Mouse (Mus musculus) heart, postnatal 0 days (tissue): Measurements from ENCODE around the gene Gm45213. TPM values are rescaled to one million over a fixed set of nuclear protein-coding genes. Genes with fewer than 3 reads are reported as not detected.
A peak's percentile ranks its signal among the peaks of the same experiment; 100 is the strongest.

ENCODE experiments used
- ATAC-seq: fragments of 200-750 bp; cut with Nextera tagmentation; 2 replicates; pipeline ENCODE4 v1.8.0; 2017; ENCODE audit warnings: low read depth, moderate number of reproducible peaks, moderate library complexity; ENCODE audit not compliant: insufficient read depth
- DNase-seq: peaks from one replicate; pipeline ENCODE4 v3.0.0-alpha.2; 2016; ENCODE audit warnings: low spot score
- H3K27ac ChIP-seq: fragments of 300-500 bp; sonication (generic); 2 replicates; pipeline ENCODE4 v1.5.1; 2014; ENCODE audit warnings: low read depth, mild to moderate bottlenecking
- H3K27me3 ChIP-seq: fragments of 300-500 bp; sonication (generic); 2 replicates; pipeline ENCODE4 v1.6.1; 2014; ENCODE audit warnings: low read length, mixed read lengths; ENCODE audit not compliant: control insufficient read depth, insufficient read depth
- H3K36me3 ChIP-seq: fragments of 300-500 bp; sonication (generic); replicated peaks from 2 replicates; pipeline ENCODE4 v1.6.1; 2014; ENCODE audit warnings: low read length, mixed read lengths; ENCODE audit not compliant: control insufficient read depth, insufficient read depth
- H3K4me1 ChIP-seq: fragments of 300-500 bp; sonication (generic); 2 replicates; pipeline ENCODE4 v1.6.1; 2014; ENCODE audit warnings: antibody characterized with exemption; ENCODE audit not compliant: control insufficient read depth, insufficient read depth
- H3K4me2 ChIP-seq: fragments of 300-500 bp; sonication (generic); 2 replicates; pipeline ENCODE4 v1.6.1; 2014; ENCODE audit warnings: low read depth, mild to moderate bottlenecking, low read length, moderate library complexity
- H3K4me3 ChIP-seq: fragments of 300-500 bp; sonication (generic); 2 replicates; pipeline ENCODE4 v1.5.1; 2014; ENCODE audit warnings: low read depth, low read length
- H3K9ac ChIP-seq: fragments of 300-500 bp; sonication (generic); replicated peaks from 2 replicates; pipeline ENCODE4 v1.6.1; 2014; ENCODE audit warnings: low read depth, low read length, mixed read lengths
- H3K9me3 ChIP-seq: fragments of 300-500 bp; sonication (generic); replicated peaks from 2 replicates; pipeline ENCODE4 v1.6.1; 2016; ENCODE audit warnings: low read length; ENCODE audit not compliant: control insufficient read depth
- CTCF ChIP-seq: IDR thresholded peaks from 2 replicates; pipeline ENCODE4 v1.5.1; 2016; ENCODE audit warnings: antibody characterized with exemption, control low read depth, low read depth
- EP300 ChIP-seq: IDR thresholded peaks from 2 replicates; pipeline ENCODE4 v1.6.1; 2016; ENCODE audit warnings: antibody characterized with exemption, low read depth
- WGBS: fragments of 180-500 bp; shearing (Covaris S2); extraction: QIAGEN DNeasy Blood & Tissue Kit; methylation state at CpG from one replicate; pipeline ENCODE4 v1.1.7; 2014; 5-methylcytosine and 5-hydroxymethylcytosine counted together
- polyA plus RNA-seq: library from polyadenylated mRNA; unstranded; fragments of >200 nt; fragmentation: Nextera tagmentation; extraction: Ambion mirVana; gene quantifications from 2 replicates; pipeline ENCODE4 v1.2.1, GENCODE M21; 2015
- total RNA-seq: library from RNA; depleted of rRNA; stranded (reverse); fragments of >200 nt; gene quantifications from 2 replicates; pipeline ENCODE4 v1.2.3, GENCODE M21; 2014; ENCODE audit warnings: low replicate concordance

Gm45213 gene
- total and polyA plus RNA-seq, 2 experiments from 2014 or later: not detected

DNA sequence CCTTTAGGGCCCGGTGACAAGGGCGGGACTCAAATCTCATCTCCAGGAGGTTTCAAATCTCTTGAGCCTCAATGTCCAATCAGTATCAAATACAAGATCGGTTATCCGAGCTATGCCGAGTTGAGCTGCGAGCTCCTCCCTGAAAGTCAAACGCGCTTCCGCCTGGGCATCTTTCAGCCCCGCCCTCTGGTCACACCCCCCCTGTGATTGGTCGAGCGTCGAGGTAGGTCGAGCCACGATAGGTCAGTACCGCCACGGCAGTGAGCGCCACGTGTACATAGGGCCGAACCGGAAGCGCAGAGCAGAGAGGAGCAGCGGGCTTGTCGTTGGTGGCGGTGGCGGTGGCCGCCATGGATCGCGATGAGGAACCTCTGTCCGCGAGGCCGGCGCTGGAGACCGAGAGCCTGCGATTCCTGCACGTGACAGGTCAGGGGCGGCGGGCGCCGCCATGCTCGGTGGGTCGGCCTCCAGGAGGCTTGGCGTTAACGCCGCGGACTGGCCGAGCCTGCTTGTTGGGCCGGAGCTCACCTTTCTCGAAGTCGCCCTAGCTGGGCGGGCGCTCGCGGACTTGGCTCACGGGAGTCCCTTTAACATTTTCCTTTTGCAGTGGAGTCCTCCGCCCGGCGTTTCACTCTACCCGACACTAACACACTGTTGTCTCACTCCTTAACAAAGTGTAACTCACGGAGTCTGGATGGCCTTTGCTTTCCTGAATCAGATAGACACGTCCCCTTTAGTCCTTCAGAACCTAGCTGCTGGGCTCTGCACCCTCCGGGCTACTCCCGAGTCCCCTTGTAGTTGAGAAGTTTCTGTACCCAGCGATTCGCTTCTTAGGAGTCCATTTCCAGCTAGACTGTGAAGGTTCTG lies 36.2 kb downstream of the Gm45213 start, which contains the start of gene Selenos:
Selenos (plus strand) TSS at position 286 of the 867 bp plus-strand sequence.
- H3K9ac ChIP-seq: peak within 1 kb of the TSS; percentile 74
- ATAC-seq: peak; percentile 100
- peaks cover 47% of the 10 kb centered on the region for H3K36me3 ChIP-seq
- under 1% methylated on average over 65 of the region's 65 CpGs for WGBS
- H3K4me3 ChIP-seq: peak within 1 kb of the TSS; percentile 78
- no peak for TF ChIP-seq CTCF
- peak; percentile 54; the same call in 1 of the 2 replicates for TF ChIP-seq EP300
- H3K4me1 ChIP-seq: peaks cover 12% of the 10 kb centered on the region
- H3K9me3 ChIP-seq: no peaks in the 10 kb centered on the region
- H3K27ac ChIP-seq: peak within 1 kb of the TSS; percentile 87
- H3K27me3 ChIP-seq: no peaks in the 10 kb centered on the region
- H3K4me2 ChIP-seq: peak within 1 kb of the TSS; percentile 86
- DNase-seq: peak; percentile 96

DNA sequence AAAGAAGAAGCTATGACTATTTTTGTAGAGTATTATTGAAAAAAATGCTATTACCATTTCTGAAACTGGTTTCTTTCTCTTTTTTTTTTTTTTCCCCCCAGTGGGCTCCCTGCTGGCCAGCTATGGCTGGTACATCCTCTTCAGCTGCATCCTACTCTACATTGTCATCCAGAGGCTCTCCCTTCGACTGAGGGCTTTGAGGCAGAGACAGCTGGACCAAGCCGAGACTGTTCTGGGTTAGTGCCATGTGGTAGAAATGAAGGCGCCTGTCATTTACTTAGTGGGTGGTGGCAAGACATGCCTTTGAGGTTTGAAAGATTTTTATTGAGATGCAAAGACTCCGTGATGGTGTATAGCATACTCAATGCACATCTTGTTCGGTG lies 36.8 kb downstream of the Gm45213 start:
- Histone ChIP-seq H3K9me3 (no peaks in the 10 kb centered on the region), H3K36me3 (peaks cover 46% of the 10 kb centered on the region), H3K4me2 (peak overlapping the region; percentile 86), H3K27ac (peak overlapping the region; percentile 87), H3K9ac (peak overlapping the region; percentile 74; the same call in 1 of the 2 replicates), H3K4me1 (peaks cover 12% of the 10 kb centered on the region), H3K4me3 (peak overlapping the region; percentile 78), H3K27me3 (no peaks in the 10 kb centered on the region)
- DNase-seq: no peak
- TF ChIP-seq CTCF (no peak), EP300 (no peak)
- no peak for ATAC-seq
- WGBS: 49% methylated on average over 5 of the region's 5 CpGs

DNA sequence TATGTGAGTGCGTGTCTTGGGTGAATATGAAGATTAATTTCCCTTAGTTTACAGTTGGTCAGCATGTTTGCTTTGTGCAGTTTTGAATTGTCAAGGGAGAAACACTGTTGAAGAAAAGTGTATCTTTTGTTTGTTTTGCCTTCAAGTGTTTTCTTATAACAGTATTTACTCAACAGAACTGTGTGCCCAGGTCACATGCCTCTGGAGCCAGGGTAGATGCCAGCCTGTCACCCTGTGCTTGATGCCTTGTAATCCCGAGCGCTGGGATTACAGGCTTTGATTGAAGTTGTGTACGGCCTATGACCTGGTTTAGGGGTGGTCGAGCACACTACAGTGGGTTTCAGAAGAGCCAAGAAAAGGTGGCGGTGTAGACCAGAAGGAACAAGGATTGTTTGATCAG lies 40.4 kb downstream of the Gm45213 start:
- Histone ChIP-seq H3K4me2 (no peak overlapping the region), H3K4me1 (peaks cover 12% of the 10 kb centered on the region), H3K9me3 (no peaks in the 10 kb centered on the region), H3K27me3 (no peaks in the 10 kb centered on the region), H3K4me3 (no peak overlapping the region), H3K27ac (no peak overlapping the region), H3K9ac (no peak overlapping the region), H3K36me3 (peaks cover 69% of the 10 kb centered on the region)
- no peak for TF ChIP-seq CTCF
- TF ChIP-seq EP300: no peak
- WGBS: 90% methylated on average over 6 of the region's 6 CpGs
- no peak for DNase-seq
- ATAC-seq: no peak

- Histone ChIP-seq H3K4me1 (peaks cover 12% of the 10 kb centered on the region), H3K27ac (no peak overlapping the region), H3K9me3 (no peaks in the 10 kb centered on the region), H3K27me3 (no peaks in the 10 kb centered on the region), H3K4me2 (no peak overlapping the region), H3K9ac (no peak overlapping the region), H3K4me3 (no peak overlapping the region), H3K36me3 (peaks cover 75% of the 10 kb centered on the region)
- WGBS: 66% methylated on average over 7 of the region's 7 CpGs
- ATAC-seq: no peak
- DNase-seq: no peak
- no peak for TF ChIP-seq CTCF
- TF ChIP-seq EP300: no peak
These were observed 41.1 kb downstream of the Gm45213 start for GRCm38 (mm10) chr7:66084546-66084945.

DNA sequence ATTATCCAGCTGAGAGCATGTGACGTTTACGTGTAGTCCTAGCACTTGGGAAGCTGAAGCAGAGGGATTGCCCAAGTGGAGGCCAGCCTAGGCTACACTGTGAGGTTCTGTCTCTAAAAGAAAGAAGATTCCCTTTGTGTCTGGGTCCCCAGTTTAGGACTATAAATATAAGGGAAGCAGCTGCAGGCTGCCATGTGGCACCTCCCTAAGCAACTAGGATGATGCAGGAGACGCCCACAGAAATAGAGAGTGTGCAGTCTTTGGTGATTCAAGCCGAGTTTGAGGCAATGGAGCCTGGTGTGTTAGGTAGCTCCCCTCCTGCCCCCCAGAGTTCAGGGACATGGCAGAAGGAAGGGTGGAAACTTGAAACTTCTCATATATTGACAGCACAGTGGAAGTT lies 44.2 kb downstream of the Gm45213 start:
- ATAC-seq (no peak), DNase-seq (no peak)
- Histone ChIP-seq H3K4me2 (no peak overlapping the region), H3K27ac (no peak overlapping the region), H3K36me3 (peaks cover 80% of the 10 kb centered on the region), H3K9me3 (no peaks in the 10 kb centered on the region), H3K4me1 (0 out of 2 replicates have a peak, but pooled peaks cover 5% of the 10 kb centered on the region), H3K9ac (no peak overlapping the region), H3K4me3 (no peak overlapping the region), H3K27me3 (no peaks in the 10 kb centered on the region)
- no peak for TF ChIP-seq CTCF
- TF ChIP-seq EP300: no peak
- 87% methylated on average over 4 of the region's 4 CpGs for WGBS
